Mouse (Mus musculus) embryo, embryonic 11 days (tissue): Measurements from ENCODE around the gene Sfxn5.

Source experiments
- DNase-seq: peaks from one replicate; pipeline ENCODE4 v3.0.0-alpha.2; 2015

The Sfxn5 gene

DNA sequence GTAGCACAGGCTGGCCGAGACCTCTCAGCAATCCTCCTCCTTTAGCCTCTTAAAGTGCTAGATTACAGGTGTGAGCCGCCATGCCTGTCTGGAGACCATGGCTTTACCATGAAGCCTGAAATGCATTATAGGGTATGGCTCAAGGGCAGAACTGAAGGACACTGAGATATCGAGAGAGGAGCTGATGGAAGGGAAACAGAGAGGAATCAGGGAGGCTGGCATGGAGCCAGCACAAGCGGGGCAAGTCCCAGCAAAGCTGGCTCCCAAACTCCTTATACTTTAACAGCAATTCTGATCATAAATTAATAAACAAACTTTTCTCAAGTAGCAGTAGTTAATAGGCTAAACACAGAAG, 30.7 kb upstream of the Sfxn5 start:
- DNase-seq: no peak

DNA sequence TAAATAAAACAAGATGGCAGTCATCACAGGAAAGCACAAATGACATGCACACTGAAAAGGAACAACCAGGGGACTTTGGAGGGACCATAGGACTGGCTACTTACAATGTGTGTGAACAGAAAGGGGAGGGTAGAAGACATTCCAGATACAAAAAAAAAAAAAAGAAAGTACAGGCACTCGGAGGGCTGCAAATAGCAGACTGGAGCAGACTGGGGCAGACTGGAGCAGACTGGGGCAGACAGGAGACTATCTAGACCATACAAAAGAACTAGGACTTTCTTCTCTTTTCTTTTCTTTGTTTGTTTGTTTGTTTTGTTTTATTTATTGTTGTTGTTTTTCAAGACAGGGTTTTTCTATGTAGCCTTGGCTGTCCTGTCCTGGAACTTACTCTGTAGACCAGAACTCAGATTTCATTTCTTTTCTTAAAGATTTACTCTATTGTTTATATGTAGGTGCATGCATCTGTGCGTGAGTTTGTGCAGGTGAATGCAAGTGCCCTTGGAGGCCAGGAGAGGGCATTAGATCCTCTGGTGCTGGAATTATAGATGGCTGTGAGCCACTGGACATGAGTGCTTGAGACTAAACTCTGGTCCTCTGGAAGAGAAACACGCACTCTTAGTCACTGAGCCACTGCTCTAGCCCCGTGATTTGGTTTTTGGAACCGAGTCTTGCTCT, 30.1 kb upstream of the Sfxn5 start:
- DNase-seq: no peak

DNA sequence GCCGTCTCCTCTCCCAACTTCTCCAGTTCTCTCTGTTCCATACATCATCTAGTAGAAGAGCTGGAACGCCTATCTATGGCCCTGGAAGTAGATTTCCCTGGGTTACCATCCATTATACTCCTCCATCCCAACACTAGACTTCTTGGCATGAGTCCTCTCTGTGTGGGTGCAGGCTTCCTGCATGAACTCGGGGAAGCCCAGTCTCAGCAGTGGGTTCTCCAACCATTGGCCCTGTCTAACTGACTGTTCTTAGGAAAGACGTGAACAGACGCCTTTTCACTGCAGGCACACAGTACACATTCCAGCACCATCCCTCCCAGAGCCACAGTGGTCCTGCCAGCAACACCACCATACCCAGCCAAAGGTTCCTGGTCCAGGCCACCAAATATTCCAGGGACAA, 29.4 kb upstream of the Sfxn5 start:
- DNase-seq: no peak

DNA sequence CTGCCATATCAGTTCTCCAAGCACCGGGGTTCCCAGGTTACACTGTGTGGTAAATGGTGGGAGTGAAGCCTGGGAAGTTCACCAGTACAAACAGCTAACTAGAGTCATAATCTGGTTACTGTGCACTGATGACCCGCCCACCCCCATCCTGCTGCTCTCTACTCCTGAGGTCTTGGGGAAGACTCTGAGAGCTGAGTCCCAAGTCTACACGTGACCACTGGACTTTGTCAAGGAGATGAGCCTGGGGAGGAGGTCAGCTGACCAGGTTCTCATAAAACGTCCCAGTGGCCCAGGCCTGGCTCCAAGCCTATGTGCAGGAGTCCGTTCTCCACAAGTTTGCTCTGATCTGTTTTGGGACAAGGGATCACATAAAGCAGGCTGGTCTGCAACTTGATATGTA, 27.1 kb upstream of the Sfxn5 start:
- no peak for DNase-seq

DNA sequence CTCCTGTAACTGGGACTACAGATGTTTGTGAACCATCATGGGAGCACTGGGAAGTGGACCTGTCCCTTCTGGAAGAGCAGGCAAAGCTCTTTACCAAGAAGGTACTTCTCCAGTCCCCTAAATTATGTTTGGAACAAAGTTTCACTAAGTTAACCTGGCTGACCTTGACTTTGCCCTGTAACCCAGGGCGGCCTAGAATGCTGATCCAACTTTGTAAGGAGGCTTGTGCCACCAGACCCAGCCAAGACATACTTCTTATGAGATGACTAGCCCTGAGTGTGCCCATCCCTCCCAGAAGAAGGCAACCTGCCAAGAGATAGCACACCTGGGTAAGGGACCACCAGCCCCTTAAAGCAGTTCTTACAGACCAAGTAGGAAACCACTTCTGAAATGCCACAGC, 25.7 kb upstream of the Sfxn5 start:
- DNase-seq: no peak

DNA sequence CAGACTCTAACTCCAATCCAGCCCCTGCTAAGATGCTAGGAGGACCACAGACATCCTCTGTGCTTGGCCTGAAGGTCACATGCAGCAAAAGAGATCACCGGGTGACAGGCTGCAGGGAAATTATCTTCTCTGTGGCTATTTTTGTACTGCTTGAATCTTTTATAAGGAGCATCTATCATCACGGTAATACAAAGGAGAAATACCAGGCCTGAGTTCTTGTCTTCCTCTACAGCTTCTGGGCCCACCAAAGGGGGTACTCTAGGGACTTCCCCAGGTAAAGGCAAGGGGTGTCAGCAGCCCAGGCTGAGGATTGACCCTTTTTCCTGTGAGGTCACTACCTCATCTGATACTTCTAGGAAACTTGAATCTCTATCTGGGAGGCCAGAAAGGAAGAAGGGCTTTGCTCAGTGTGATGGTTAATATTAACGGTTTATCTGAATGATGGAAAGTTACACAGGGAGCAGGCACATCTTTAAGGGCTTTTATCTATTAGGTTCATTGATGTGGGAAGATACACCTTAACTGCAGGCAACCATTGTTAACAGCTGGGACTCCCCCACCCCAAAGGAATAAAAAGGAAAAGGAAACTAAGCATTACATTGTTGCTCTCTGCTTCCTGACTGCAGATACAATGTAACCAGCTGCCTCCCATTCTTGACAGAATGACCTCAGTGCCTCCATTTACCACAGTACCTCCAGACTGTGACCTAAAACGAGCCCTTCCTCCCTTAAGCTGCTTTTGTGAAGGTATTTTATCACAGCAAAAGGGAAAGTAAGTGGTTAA, 23.7 kb upstream of the Sfxn5 start:
- no peak for DNase-seq

DNA sequence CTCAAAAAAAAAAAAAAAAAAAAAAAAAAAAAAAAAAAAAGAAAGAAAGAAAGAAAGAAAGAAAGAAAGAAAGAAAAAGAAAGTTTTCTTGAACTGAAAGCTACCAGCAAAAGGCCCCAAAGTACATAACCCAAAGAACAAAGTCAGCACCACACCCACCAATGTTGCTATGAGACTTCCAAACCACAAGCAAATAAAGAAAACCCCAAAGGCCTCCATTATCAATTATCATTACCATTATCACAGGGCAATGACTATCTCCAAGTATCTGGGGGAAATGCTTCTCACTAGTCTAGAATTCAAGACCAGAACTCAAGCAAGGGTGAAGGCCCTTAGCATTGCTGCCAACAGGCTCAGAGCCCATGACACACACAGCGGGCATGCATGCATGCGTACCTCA, 22.5 kb upstream of the Sfxn5 start:
- DNase-seq: no peak

DNA sequence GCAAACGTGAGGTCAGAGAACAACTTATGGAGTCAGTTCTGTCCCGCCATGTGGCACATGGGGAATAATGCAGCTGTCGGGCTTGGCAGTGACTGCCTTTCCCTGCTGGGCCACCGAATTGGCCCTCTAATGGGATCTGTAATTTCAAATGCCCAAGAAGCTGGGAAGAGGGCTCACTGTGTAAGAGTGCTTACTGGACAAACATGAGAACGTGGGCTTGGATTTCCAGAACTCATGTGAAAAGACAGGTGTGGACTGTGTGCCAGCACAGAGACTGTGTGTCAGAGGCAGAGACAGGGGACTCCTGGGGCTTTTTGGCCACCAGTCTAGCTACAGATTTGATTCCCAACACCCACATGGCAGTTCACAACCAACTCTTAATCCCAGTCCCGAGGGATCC, 21.5 kb upstream of the Sfxn5 start:
- DNase-seq: no peak

DNA sequence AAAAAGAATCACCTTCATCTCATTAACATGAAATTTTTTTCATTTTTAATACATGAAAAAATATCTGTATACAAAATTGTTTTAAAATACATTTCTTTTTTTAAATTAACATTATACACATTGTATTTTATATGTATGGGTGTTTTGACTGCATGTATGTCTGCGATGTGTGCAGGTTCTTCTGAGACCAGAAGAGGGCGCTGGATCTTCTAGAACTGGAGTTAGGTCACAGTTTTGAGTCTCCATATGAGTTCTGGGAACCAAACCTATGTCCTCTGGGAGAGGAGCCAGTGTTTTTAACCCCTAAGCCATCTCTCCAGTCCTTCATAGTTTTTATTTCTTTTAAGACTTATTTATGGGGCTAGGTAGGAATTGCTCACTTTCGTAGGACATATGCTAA, 20.5 kb upstream of the Sfxn5 start:
- DNase-seq: no peak

DNA sequence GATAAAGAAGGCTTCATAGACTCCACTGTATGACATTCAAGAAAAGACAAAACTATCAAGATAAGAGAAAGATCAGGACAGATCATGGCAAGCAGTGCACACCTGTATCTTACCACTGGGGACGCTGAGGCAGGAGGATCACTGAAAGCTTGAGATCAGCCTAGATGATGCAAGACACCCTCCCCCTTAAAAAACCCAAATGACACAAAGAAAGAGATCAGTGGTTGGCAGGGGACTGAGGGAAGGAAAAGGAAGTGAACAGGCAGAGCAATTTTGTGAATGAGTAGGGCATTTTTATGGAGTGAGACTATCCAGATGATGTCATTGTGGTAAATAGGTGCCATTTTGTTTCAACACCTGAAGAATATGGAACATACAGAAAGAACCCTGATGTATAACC, 16.9 kb upstream of the Sfxn5 start:
- no peak for DNase-seq

DNA sequence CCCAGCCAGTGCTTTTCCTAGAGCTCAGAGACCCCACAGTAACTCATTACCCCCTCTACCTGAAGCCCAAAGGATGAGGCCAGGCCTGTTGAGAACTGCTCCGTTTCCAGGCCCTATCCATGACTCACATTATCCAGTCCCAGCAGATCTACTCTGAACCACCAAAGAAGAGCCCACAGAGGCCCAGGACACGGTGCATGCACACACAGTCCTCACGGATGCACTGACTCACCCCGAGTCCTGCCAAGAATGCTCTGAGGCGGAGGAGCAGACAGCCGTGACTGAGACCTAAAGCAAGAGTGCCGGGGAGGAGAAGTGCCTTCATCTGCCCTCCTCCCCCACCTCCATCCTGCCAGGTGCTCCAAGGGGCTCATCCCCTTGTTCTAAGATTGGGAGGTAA, 16.0 kb upstream of the Sfxn5 start:
- DNase-seq: no peak

DNA sequence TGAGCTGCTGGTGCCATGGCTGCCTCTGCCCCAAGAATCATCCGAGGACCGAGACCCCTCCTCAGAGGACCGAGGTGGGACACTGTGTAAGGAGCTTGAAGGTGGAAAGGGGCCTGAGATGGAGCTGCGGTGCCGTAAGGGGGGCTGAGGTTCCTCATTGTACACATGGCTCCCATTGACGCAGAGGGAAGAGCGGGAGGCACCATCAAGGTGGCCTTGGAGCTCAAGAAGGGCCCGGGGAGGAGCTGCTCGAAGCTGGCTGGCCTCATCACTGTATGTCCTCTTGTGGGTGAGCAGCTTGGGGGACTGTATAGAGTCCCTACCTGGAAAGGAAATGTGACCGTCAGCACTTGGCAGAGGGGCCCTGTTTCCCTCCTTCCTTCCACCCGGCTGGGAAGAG, 14.9 kb upstream of the Sfxn5 start:
- no peak for DNase-seq

DNA sequence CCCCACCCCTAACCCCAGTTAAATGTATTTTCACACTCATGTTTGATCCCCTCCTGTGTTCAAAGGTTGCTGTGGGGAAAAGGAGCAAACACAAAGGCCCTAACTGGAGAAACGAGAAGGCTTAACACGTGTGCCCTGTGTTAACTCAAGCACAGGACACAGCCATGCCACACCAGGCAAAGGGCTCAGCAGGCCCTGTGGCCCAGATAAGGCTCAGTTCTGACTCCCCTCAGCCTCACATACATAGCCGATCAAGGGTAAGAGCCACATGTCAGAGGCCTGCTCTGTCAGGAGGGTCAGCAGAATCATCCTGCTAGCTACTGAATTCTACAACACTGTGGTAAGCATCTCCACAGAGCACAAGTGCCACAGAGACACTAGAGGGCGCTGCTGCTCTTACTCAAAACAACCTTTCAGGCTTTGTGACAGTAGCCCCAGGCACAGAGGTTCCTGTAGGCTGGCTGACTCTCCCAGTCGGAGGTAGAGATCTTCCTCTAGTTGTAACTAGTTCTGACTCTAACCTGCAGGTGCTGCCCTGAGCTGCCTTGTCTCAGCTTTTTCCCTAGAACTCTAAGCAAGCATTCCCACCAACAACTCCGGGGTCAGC, 12.9 kb upstream of the Sfxn5 start:
- DNase-seq: peak; percentile 93

DNA sequence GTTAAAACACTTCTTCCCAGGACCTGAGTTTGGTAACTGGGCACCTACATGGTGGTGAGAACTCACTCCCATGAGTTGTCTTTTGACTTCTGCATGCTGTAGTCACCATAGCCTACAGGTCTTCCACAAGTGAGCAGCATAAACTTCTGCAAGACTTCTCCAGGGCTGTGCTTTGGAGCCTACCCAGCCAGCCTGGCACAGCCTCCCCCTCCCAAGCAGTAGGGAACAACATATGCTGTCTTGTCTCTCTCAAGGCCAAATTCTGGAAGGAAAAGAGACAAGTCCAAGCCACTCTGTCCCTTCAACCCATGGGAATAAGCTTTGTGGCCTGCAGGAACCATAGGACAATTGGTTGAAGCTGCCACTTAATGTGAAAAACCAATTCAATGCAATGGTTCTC, 11.7 kb upstream of the Sfxn5 start:
- no peak for DNase-seq

DNA sequence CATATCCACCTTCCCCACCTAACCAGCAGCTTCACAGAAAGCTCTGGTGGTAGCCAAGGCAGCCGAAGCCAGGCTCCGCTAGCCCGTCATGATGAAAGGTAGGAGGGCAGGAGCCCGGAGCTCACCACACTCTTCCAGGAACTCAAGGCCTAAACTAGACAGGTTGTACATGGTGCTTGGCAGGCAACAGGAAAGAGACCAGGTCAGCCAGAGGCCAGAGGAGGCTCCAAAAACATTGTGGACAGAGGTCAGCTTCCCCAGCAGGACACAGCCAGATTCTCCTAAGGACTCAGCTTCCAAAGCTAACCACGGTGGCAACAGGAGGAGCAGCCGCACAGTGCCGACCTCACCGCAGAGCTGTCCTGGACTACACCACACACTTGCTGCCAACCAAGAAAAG, 9.8 kb upstream of the Sfxn5 start:
- no peak for DNase-seq

DNA sequence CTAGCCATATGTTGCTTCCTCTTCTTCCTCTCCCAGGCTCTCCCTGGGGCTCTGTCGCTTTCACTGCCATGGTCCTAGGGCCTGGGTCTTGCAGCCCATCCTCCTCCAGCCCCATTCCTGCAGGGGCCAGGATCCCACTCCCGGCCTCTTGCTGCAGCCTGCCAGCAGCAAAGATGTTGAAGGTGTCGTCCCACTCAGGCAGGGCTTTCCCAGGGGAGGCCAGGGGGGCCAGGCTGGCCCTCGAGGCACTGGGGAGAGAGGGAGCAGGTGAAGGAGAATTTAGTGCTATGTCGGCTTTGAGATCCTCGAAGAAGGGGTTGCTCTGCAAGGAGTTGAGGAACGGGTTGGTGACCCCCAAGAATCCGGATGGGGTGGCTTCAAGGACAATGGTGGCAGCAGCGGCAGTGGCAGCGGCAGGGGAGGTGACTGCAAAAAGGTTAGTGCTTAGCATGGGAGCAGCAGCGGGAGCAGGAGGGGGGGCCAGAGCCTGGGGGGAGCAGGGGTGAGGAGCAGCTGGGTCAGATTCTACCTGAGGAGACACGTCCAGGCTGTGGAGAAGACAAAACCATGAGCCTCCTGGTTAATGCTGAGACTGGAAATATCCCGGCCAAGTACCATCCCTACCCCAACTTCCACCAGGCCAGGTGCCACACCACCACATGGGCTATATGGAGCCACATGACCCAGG, 8.7 kb upstream of the Sfxn5 start:
- DNase-seq: no peak

DNA sequence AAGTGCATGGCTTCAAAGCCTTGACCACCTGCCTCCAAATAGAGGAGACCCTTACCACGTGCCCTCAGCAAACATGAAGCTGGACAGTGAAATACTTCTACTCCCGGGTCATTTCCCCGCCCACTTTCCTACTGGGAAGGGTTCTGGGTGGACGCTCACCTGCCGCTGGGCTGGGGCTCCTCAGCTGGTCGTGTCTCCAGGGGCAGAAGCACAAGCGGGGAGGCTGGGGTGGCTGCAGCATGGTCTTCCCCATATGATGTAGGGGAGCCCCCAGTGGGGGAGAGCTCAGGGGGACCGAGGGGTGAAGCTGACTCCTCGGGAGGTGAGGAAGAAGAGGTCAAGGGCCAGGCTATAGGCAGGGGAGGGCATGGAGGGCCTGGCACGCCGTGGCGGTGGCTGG, 7.0 kb upstream of the Sfxn5 start:
- no peak for DNase-seq

DNA sequence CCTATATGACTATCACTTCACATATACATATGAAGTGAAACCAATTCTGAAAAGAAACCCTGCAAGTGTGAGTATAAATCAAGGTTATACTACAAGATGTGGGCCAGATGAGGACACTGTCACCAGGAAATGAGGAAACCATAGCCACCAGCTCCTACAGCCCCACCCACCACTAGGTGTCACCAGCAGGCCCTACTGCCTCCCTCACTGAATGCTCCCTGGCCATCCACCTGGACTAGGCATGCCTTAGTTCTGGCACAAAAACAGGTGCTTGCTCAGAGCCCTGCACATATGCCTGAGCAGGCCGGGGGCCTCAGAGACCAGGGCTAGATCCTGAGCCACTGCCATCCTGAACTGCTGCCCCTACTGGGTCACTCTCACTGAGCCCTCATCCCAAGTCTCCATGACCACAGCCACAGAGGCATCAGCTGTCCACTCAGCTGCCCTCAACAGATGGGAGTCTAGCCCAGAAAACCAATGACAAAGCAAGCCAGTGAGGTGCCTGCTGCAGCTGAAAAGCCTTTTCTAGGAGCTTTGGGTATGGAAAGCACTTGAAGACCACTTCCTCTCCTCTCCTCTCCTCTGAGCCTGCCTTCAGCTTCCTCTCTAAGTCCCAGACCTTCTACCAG, 6.2 kb upstream of the Sfxn5 start:
- peak; percentile 37 for DNase-seq

DNA sequence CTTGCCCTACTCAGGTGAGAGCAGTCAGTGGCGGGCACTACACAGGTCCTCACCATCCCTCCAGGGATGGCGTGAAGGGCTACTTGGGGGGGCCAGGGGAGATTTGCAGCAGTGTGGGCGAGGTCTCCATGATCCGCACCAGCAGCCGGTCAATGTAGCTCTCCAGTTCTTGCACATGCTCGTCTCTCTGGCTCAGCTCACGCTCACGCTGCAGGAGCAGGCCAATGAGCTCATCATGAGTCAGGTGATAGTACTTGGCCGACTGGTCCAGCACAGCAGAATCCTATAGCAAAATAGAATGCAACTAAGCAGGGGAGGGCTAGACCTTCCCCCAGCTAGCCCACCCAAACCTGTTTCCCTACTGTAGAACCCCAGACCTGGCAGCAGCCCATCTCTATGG, 3.7 kb upstream of the Sfxn5 start:
- DNase-seq: no peak

DNA sequence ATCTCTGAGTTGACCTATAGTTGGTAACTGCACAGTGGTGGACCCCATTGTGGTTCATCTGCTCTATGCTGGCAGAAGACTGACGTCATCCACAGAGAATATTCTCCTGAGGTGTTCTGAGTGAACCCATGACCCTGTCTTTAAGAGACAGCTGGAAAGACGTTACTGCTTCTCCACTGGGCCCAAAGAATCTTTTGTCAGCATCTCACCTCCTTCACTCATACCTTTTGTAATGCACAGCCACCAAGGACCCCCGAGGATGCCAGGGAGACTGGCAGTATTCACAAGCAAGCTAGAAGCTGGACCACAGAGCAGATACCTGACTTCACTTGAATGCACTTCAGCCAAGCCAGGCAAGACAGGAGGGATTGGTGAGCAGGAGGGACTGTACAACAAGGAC, 2.1 kb upstream of the Sfxn5 start:
- DNase-seq: no peak

DNA sequence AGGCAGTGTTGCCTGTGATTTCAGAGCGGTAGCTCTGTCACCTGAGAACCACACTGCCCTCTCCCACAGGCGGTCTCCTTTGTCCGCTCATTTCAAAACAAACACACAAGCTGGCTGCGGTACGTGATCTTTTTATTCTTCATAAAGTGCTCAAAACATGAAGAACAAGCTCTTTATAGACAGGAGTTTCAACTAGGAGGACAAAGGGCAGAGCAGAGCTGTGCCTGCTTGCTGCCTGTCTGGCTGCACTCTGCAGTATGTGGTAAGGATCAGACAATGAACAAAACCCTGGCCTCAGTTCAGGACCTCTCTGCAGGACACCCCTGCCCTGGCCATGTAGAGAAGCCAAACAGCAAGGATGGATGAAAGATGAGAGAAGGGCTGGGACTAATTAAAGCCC, 1.6 kb upstream of the Sfxn5 start:
- DNase-seq: no peak

DNA sequence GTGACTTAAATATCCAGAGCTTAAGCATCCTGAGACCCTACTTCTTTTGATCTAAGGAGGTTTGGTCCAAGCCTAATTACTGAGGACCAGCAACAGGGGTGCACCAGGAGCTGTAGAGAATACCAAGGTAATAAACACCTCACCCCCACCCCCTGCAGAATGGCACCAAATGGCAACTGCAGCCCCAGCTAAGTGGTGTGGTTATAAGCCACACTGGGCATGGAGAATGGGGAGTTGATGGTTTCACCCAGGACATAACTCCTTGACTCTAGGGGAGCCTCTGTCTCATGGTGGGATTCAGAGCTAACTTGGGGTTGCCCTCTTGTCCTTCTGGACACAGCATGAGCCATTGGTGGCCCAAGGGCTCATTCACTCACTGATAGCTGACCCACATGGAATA, 1.0 kb upstream of the Sfxn5 start:
- DNase-seq: no peak

DNA sequence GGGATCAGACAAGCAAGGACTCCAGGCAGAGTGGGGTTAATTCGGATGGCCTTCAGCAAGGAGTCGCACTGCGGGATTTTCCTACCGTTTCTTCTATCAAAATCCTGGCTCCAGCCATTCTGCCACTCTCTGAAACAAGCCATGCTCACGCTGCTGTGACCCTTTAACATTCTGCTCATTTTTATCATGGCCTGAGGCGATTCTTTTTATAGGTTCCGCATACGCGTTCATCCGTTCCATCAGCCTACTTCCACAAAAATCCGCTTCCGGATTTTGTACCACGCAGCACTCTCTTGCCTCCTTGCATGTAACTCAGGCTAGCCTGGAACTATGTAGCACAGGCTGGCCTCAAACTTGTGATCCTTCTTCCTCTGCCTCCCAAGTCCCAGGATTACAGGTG, 510 bp upstream of the Sfxn5 start:
- DNase-seq: peak; percentile 60
